Mouse (Mus musculus) cortical plate, adult 2 months (tissue): Measurements from ENCODE around the gene Dcaf4.

ENCODE experiments used
- CTCF ChIP-seq: fragments of 200-500 bp; IDR thresholded peaks from 2 replicates; pipeline ENCODE4 v1.5.1; 2011; ENCODE audit warnings: mild to moderate bottlenecking, control low read depth, low read length; ENCODE audit not compliant: insufficient read depth; ENCODE audit errors: extremely low read depth
- POLR2A ChIP-seq: fragments of 200-500 bp; IDR thresholded peaks from 2 replicates; pipeline ENCODE4 v1.6.1; 2011; ENCODE audit warnings: mild to moderate bottlenecking, low read length, control low read depth; ENCODE audit not compliant: insufficient read depth; ENCODE audit errors: extremely low read depth

DNA sequence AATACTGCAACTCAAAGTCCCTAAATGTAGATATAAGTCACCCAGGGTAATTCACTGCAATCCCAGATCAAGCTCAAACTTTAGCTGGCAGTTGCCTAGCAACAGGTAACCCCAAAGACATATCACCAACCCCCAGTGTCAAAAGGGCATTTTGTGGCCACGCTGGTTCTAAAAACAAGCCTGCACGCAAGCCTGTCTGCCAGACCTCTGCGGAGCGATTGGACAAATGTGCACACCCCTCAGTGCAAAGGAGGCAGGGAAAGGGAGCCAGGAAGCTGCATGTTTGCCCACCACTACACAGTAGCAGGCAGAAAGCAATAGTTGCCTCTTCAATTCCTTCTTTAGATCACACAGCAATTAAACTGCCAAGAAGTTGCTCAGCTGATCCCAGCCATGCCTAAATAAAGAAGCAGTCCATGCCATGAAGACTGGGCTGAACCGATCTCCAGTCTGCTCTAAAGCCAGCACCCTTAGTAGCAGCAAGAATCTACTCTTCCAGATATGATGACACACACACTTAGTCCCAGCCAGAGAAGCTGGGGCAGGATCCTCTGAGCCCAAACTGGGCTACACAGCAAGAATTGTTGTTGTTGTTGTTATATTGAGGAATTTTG lies 46.2 kb upstream of the Dcaf4 start:
- TF ChIP-seq POLR2A = no peak
- no peak for TF ChIP-seq CTCF
